Mouse (Mus musculus) ES-CJ7 (cell line): ENCODE results near the gene Olfr1368.

Source experiments
- DNase-seq: peaks from one replicate; pipeline ENCODE4 v3.0.0; 2011; ENCODE audit warnings: low read depth, low spot score

The Olfr1368 gene

GRCm38 (mm10) chr13:21145767-21146166, at the start of gene Olfr1368:
Gene Olfr1368, minus strand, starts transcription at chr13:21145867.
- DNase-seq = no peak

- no peak for DNase-seq
Measured at GRCm38 (mm10) chr13:21185521-21185920, 39.9 kb upstream of the Olfr1368 start.

GRCm38 (mm10) chr13:21183661-21184060, 38.0 kb upstream of the Olfr1368 start:
- no peak for DNase-seq

GRCm38 (mm10) chr13:21183066-21183465, 37.4 kb upstream of the Olfr1368 start:
- no peak for DNase-seq

DNA sequence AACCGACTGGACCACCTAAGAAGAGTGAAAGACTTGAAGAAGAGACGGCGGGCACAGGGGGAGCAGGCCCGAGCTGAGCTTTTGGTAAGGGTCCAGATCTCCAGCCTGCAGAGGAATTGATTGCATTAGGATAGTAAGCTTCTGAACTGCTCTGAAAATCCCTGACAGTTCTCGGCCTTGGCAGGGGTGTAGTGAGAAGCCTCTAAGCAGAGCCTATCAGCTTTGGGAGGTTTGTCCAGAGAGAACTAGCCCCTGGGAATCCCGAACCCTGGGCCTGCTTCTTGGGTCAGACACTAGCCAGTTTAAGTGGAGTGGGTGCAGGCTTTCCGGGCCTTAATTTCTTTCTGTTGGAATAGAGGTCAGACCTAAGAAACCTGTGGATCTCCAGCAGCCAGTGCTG, 36.3 kb upstream of the Olfr1368 start:
- no peak for DNase-seq

- no peak for DNase-seq
Measured at GRCm38 (mm10) chr13:21180551-21181530, 35.2 kb upstream of the Olfr1368 start.

- DNase-seq = peak; percentile 88
Measured at GRCm38 (mm10) chr13:21179724-21180550, 34.3 kb upstream of the Olfr1368 start.

DNA sequence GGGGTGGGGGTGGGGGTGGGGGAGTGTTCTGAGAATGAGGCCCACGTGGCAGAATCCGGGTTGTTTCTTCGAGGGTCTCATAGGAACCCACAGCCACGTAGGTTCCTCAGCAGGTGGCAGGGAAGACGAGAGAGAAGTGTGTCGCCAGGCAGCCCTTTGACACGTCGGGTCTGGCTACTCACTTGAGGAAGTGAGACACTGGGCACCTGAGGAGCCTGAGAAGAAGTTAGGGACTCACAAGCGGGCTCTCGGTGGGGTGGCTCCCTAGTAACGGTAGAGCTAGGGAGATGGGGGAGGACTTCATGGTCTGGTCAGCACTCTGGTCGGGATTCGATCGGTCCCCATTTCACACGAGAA, 33.7 kb upstream of the Olfr1368 start, which contains the start of gene Trim27:
Trim27 (plus strand) TSS at position 79 of the 357 bp plus-strand sequence.
- no peak for DNase-seq

DNA sequence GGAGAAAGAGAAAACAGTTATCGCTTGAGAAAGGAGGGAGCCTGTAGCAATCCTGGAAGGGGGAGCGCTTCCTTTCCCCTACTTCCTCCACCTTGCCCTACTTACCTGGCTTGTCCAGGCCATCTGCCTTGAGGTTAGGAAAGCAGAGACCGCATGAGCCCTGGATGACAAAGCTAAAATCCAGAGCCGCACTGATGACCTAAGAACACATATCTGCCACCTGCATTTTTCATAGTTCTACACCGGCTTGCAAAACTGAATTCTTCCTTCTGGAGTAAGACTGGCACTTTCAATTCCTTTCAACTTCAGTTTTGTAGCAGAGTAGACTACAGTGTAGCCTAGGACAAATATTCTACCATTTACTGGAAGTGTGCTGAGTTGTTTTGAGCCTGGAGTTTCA, 32.7 kb upstream of the Olfr1368 start:
- DNase-seq = no peak

- no peak for DNase-seq
Measured at GRCm38 (mm10) chr13:21177657-21178056, 32.0 kb upstream of the Olfr1368 start.

DNA sequence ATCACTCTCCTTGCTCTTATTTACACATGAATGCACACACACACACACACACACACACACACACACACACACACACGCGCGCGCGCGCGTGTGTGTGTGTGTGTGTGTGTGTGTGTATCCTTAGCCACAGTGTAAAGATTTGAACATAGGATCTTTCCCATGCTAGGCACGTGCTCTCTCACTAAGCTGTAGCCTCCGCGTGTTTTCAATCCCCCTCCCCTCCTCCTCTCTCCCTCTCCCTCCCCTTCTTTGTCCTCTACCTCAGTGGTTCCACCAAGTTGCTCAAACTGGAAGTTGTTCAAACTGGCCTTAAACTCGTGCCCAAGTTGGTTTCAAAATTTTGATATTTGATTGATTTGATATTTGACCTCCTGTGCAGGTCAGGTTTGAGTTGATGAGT, 31.1 kb upstream of the Olfr1368 start:
- no peak for DNase-seq

- DNase-seq = peak; percentile 96
Measured at GRCm38 (mm10) chr13:21173072-21173471, 27.4 kb upstream of the Olfr1368 start.

GRCm38 (mm10) chr13:21172241-21173027, 26.8 kb upstream of the Olfr1368 start:
- peak; percentile 97 for DNase-seq

DNA sequence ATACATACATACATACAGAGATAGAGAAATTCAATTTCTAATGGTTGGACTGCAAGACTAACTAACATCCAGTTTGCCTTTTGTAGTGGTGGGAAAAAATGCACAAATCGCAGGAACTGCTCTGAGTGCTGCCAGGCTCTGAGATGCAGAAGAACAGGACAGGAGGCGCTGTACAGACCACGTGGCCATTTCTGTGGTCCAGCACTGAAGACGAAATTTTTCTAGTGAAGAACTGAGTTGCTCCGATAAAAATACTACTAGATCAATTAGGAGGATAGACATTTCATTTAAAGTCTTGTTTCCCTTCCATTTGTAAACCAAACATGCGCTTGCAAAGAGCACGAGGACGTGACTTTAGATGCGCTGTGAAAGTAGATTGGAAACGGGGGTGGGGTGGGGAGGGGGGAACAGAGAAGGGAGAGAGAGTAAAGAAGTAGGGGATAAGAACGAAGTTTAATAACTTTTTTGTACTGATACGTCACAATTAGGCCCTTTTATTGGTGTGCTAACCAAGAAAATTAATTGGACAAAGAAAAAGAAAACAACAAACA, 26.0 kb upstream of the Olfr1368 start:
- peak; percentile 78 for DNase-seq

GRCm38 (mm10) chr13:21171156-21171530, 25.5 kb upstream of the Olfr1368 start:
- no peak for DNase-seq

DNA sequence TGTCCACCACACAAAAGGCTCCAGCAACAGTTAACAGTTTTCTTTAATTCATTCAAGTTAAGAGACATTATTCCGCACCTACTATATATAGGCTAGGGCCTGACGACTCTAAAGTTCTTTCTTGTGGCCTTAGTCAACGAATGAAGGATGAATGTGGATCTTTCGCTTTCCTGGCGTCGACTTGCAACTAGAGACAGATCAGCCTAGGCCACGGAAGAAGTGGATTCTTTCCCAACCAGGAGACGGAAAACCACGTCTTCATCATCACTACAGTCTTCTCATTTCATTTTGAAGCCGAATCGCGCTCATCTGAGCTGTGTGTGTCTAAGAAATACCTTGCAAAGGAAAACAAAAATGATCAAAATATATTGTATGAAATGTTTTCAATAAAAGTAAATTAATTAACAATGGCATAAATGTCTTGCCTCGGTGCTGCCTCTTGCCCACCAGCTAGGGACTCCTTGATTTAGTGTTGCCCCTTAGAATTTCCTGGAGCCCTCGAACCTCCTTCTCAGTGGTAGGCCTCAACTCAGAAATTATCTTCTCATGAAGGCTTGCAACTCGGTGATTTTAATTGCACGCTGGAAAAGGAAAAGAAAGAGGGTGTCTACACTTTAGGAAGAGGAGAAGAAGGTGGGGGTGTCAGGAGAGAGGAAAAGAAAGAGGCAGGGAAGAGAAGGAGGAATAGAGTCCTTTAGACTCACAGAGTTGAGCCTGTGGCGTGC, 24.9 kb upstream of the Olfr1368 start:
- no peak for DNase-seq

DNA sequence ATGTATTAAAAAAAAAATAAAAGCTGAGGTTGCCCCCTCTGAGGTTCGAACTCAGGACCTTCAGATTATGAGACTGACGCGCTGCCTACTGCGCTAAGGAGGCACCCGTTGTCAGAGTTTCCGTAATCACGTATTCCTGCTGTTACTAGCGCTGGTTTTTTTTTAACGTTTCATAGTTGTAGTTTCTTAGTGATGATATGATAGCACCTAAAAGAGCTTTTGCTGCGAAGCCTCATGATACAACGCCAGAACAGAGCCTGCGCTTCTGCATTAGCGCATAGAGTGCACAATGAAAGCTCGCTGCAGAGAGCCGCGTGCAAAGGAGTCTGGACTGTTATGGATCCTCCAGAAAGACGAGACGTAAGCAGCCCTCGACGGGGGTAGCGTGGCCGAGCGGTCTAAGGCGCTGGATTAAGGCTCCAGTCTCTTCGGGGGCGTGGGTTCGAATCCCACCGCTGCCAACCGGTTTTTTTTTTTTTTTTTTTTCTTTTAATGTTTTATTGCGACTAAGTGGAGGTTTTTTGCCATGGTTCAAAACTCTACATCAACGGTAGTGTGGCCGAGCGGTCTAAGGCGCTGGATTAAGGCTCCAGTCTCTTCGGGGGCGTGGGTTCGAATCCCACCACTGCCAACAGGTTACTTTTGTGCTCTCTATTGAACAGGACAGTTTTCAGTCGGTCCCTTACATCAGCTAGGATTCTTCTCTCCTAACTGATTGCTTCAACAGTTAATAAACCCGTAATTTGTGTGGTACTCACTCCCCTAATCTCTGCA, 24.2 kb upstream of the Olfr1368 start:
- DNase-seq = peak; percentile 90

- no peak for DNase-seq
Measured at GRCm38 (mm10) chr13:21169121-21169656, 23.5 kb upstream of the Olfr1368 start.

GRCm38 (mm10) chr13:21168371-21169011, 22.8 kb upstream of the Olfr1368 start:
- DNase-seq = no peak
